Mouse (Mus musculus) v-Abl transformed pro-B cells (cell line): ENCODE results near the gene Gcc2.
"Not testable (repeated sequence)": the region's sequence is repeated elsewhere in the genome, so short reads cannot be mapped to it uniquely, and the experiment has no call there.

Experiments
- in situ Hi-C, 2 experiments: fragments of 400-800 bp; cut with MboI; formaldehyde crosslinking; loops; one replicate each; pipeline ENCODE4 v1.15.1; 2025; ENCODE audit not compliant: unreplicated experiment in 2 of 2

Gcc2 gene

DNA sequence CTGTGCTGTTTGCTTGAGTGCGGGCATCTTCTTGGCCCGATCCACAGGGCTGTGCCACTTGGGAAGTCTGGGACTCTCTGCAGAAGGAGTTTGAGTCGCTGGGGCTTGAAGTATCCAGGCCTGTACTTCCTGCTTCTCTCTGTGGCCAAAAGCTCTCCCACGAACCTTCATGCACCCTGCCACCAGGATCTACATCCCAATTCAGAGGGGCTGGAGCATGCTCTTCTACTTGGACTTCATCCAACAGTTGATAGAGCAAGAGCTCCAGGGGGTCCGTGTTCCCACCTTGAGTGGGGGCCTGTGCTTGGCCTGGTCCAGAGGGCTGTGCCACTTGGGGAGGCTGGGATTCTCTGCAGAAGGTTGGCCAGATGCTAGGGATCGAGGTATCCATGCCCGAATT lies 24.2 kb upstream of the Gcc2 start:
- in situ Hi-C loops = not testable (repeated sequence)

DNA sequence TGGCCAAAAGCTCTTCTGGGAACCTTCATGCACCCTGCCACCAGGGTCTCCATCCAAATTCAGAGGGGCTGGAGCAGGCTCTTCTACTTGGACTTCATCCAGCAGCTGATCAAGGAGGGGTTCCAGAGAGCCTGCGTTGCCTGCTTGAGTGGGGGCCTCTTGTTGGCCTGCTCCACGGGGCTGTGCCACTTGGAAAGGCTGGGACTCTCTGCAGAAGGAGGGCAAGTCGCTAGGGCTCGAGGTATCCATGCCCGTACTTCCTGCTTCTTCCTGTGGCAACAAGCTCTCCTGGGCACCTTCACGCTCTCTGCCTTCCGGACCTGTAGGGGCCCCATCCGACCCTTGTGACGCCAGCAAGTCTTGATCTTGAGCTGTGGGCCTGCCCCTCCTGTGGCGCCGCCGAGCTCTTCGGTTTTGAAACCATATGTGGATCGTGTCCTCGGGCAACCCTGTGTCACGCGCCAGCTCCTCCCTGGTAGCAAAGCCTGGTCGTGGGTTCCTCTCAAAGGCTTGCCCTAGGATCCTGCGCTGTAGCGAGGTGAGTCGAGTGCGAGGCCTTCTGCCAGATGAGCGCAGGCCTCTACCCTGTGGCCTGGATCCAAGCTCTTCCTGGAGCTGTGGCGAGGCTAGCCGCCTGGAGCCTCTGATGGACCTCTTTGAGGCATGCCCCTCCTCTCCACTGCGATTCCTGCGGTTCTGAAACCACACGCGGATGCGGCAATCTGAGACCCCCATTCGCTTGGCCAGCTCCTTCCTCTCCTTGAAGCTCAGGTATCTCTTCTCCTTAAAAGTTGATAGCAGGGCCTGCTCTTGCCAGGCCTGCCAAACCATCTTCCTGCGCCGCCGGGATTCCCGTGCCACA lies 23.3 kb upstream of the Gcc2 start:
- in situ Hi-C loops = not testable (repeated sequence)

DNA sequence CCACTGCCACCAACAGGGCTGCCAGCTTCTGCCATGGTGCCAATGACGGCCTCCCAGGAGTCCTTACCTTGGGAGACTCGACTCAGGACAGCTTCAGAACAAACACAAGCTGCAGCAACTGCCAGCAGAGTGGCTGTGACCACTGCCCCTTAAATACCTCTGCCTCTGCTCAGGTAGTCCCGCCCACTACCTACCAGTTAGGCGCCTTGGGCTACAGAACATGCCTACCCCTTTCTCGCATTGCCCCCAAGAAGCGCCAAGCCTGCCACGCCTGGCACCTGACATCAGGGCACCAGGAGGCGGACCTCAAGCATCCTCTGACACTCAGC lies 22.7 kb upstream of the Gcc2 start, which contains the start of gene Duxf3:
TSS of gene Duxf3 (minus strand) at position 35 of the 329 bp plus-strand sequence.
- in situ Hi-C loops = not testable (repeated sequence)

DNA sequence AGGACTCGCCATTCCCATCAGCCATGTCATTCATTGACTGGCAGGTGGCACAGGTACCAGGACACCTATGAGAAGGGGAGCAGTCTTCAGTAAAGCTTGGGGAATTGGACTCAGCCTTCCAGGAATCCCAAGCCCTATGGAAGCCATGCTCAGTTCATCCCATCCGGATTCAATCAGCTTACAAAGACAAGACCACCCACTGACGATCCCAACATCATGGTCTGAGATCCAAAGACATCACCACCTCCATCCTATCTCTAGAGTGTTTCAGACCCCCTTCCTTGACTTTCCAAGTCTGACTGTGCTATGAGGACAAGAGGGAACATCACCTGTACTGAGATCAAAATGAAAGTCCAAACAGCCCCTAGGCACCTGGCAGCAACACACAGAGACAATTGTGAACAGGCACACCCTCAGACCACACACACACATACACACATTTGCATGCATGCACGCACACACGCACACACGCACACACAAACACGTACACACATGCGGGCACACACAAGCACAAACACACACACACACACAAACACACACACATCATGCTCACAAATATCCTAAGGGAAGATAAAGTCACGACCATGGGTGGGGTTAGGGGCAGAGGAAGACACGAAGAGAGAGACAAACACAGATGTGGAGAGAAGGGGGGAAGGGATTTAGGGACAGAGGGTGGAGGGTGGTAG lies 22.1 kb upstream of the Gcc2 start:
- in situ Hi-C loops = not testable (repeated sequence)

DNA sequence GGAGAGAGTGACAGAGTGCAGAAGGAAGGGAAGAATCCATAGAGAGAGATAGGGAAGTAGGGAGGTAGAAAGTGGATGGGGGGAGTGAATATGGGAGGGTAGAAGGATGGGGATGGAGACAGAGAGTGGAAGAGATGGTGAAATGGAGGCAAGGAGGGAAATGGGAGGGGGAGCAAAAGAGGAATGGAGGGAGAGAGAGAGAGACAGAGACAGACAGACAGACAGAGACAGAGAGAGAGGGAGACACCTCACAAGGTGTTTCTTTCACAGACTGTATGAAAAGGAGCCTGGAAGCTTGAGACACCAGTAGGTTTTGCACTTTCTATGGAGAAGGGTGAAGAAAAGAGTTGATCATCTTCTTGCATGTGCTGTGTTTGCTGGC lies 21.6 kb upstream of the Gcc2 start:
- in situ Hi-C loops = not testable (repeated sequence)

DNA sequence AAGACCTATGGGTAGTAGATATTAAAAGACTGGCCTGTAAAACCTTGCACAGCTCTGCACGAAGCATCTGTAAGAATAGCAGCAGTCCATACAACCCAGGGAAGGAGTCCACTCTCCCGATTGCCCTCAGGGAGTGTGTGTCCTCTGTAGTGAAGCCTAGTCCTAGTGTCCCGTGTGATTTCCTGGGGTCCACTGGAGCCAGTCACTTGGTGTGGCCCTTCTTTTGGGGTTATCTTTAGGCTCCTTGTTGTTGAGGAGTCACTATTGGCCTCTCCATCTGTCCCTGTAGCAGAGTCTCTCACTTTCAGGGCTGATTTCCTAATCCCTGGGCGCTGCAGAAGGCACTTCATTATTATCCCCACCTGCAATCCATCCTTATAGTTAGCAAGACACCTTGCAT lies 20.3 kb upstream of the Gcc2 start:
- in situ Hi-C loops = not testable (repeated sequence)

DNA sequence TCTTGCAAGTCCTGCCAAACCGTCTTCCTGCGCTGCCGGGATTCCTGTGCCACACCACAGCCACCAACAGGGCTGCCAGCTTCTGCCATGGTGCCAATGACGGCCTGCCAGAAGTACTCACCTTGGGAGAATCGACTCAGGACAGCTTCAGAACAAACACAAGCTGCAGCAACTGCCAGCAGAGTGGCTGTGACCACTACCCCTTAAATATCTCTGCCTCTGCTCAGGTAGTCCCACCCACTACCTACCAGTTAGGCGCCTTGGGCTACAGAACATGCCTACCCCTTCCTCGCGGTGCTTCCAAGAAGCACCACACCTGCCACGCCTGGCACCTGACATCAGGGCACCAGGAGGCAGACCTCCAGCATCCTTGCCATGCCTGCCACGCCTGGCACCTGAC lies 18.7 kb upstream of the Gcc2 start, which contains the start of gene Gm4981:
TSS of gene Gm4981 (minus strand) at position 89 of the 400 bp plus-strand sequence.
- in situ Hi-C loops = no loop called here

DNA sequence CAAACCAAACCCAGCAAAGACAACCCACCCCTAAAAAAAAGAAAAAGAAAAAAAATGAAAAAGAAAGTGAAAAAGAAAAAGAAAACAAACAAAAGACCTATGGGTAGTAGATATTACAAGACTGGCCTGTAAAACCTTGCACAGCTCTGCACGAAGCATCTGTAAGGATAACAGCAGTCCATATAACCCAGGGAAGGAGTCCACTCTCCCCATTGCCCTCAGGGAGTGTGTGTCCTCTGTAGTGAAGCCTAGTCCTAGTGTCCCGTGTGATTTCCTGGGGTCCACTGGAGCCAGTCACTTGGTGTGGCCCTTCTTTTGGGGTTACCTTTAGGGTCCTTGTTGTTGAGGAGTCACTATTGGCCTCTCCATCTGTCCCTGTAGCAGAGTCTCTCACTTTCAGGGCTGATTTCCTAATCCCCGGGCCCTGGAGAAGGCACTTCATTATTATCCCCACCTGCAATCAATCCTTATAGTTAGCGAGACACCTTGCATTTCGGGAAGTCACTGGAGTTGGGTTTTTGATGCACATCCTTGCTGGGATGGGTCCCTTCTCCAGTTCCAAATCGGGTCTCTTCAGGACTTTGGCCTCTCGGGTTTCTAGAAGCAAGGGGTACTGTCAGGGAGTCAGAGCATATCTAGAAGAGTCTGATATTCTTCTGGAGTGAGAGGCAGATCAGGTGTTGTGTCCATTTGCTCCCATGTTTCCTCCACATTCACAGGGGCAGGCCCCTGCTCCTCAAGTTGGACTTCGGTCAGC lies 16.1 kb upstream of the Gcc2 start:
- in situ Hi-C loops = not testable (repeated sequence)

DNA sequence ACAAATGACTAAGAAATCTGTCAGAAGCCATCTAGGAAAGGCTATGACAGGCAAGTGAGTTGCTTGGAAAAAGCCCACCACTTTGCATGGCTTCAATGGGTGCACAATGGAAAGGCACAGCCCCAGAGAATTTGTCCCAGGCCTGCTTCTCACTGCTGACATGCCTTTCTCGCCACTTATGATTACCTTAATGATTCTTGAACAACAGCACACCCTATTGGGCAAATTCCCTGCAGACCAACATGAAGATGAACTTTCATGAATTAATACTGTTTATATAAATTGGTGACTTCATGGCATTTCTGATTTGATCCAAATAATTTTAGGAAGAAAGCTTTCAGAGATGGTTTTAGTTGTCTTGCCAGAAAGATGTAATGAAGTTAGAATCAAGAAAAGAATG lies 5.8 kb upstream of the Gcc2 start:
- in situ Hi-C loops = no loop called here

DNA sequence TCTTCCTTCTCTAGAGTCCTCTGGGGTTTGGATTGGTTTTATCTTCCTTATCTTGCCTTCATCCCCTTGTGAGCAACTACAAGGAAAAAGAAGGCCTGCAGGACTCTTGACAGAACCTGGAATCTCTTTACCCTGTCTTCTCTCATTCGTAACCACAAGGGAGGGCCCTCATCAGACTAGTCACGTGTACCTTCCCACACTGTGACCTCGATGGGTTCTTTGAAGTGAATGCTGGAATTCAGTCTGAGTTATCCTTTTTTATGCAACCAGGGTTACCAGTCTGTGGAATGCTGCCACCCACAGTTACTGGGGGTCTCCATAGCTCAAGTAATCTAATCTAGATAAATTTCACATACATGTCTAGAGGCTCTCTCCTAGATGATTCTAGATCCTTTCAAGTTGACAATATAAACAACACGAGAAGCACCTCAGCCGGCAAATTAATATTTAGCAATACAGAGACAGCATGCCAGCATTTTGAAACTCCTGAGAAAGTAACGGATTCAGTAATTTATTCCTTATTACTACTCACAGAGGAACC lies 592 bp upstream of the Gcc2 start:
- in situ Hi-C loops = loop anchor here (10.0 kb wide), 1 partner anchor 500 kb away; no protein-coding TSS in a partner anchor

DNA sequence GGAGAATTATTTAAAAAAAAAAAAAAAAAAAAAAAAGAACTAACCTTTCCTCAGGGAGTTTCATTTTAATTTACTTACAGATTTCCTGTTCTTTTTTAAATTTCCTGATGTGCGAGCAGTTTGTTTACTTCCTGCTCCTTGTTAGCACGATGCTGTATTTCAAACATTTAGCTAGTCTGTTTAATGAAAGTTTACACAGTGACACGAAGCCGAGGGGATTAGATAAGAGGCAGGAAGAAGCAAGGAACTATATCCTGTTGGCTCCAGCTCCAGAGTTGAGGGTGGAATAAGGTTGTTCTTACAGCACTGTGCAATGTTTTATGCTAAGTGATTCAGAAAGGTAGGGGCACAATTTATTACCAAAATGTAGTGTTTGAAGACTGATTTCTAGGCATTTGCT lies 657 bp downstream of the Gcc2 start:
- in situ Hi-C loops = loop anchor here (10.0 kb wide), 1 partner anchor 501 kb away; no protein-coding TSS in a partner anchor

DNA sequence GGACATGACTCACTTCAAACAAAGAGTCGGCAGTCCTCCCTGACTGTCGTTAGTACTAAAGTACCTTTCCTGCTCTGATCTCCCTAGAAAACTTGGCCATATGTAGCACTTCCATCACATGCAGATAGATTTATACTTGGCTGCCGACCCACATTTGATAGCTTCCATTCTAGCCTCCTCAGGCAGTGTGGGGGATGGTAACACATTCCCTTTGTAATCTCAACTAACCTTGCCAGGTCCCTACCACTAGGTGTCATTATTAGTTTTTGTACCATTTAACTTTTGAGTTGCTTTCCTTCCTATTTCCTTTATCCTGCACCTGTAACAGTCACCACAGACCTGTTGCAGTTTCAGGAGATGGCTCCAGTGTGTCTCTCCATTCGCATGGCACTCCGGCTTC lies 3.2 kb downstream of the Gcc2 start:
- in situ Hi-C loops = loop anchor here (10.0 kb wide), 1 partner anchor 504 kb away; no protein-coding TSS in a partner anchor

DNA sequence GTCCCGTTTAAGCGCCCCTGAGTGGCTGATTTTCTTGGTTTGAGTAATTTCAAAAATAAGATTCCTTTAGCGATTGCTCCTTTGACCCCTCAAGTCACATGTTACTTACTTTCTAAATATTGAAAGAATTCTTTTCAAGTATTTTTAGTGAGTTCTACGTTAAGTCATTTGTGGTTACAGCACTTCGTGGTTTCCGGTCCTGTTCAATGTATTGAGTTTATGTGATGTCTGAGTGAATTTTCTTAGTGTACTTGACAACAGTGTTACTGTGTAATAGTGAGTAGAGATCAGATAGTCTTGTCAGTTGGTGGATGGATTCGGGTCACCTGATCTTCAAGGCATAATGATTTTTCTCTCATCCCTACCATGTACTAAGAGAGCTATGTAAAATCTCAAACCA lies 26.9 kb downstream of the Gcc2 start:
- in situ Hi-C loops = no loop called here

DNA sequence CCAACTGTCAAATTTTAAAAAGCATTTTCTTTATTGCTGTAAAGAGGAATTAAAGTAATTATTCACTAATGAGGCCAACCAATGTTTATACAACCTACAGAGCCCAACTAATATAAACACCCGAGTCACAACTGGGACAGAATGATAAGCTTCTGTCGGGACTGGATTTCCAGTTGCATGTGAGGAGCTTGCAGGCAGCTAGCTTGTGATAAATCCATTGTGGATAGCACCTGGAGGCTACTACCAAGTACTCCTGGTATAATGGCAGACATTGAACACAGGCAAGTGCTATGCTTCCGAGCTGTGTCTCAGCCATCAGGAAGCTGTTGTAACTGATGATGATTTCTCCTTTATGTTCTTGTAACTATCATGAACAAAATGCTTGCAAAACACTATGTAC lies 35.4 kb downstream of the Gcc2 start:
- in situ Hi-C loops = loop anchor here in 1 of 2 experiments (10.0 kb wide), 1 partner anchor 184 kb away; no protein-coding TSS in a partner anchor

DNA sequence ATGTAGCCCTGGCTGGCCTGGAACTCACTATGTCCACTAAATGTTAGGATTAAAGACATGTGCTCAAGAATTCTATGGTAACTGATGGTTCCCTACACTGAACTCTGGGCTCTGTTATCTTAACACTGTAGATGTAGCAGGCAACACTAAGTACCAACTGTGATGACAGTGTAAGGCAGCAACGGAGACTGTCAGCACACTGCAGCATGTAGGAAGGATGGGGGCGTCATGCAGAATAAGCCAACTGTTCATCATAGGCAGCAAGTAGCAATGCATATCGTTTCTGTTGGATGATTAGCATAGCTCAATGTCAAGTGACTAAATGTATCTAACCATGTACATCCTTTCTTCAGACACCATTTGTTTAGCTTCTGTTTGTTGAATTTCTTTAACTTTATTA lies 38.9 kb downstream of the Gcc2 start:
- in situ Hi-C loops = loop anchor here in 1 of 2 experiments (10.0 kb wide), 1 partner anchor 181 kb away; no protein-coding TSS in a partner anchor

DNA sequence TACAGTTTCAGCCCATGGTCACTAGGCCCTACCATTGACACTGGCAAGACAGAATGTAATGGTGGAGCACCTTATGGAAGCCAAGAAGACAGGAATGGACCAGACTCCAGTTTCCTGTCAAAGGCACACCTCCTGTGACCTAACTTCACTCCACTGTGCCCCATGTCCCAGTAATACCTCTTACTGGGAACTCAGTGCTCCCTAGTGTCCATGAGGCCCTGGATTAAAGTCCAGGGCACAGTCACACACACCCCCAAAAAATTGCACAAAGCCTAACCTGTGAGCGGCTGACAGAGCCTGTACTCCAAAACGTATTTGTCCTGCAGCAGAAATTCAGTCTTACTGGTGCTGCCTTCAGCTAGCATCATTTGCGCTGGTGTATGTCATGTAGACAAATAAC lies 40.3 kb downstream of the Gcc2 start:
- in situ Hi-C loops = loop anchor here in 1 of 2 experiments (10.0 kb wide), 1 partner anchor 179 kb away; no protein-coding TSS in a partner anchor

DNA sequence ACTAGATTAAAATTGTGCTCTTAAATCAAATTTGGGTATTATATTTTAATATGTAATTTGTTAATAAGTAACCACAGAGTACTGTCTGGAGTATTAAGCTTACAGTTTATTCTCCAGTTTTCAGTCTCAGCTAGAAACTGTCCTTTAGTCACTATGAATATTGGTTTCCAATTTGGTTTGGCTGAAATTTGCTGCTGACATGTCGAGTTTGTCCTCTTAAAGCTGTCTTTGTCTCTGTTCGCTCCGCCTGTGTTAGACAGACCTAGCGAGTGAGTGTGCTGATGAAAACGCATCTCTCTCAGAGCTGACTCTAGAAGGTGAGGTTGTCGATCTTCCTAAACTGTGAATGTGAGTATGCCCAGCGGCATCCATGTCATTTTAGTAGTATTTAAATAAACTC lies 49.7 kb downstream of the Gcc2 start:
- in situ Hi-C loops = no loop called here

DNA sequence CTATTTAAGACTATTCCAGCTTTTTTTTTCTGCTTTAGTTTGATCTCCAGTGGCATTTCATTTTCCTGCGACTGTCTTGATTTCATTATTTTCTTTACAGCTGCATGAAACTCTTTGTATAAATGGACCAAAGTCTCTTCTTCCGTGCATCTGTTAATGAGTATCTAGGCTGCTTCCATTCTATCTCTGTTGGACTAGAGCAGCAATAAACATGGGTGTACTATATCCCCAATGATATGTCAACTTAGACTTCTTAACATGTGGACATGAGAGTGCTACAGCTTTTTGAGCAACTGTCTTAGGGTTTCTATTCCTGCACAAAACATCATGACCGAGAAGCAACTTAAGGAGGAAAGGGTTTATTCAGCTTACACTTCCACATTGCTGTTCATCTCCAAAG lies 51.6 kb downstream of the Gcc2 start:
- in situ Hi-C loops = no loop called here

DNA sequence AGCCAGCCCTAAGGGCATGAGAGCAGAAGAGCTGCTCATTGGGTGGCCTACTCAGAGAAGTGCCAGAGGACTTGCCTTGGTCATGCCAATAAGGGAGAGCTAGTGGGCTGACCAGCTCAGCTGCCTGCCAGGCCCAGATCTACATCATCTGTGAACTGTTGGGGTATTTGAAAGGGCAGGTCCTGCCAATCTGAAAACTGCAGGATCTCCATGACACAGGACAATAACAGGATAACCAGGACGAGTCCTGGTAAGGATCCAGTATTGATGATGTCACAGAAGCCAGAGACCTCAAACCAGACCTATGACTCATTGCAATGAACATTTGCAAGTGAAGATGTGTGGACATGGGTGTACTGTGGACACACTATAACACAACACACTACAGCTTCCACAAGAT lies 55.5 kb downstream of the Gcc2 start:
- in situ Hi-C loops = no loop called here

DNA sequence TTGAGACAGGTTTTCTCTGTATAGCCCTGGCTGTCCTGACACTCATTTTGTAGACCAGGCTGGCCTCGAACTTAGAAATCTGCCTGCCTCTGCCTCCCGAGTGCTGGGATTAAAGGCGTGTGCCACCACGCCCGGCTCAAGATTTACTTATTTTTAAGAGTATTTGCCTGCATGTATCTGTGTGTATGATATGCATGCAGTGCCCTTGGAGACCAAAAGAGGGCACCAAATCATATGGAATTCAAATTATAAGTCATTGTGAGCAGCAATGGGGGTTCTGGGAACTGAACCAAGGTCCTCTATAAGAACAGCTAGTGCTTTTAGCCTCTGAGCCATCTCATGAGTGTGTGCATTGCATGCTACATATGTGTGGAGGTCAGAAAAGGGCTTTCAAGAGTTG lies 57.6 kb downstream of the Gcc2 start:
- in situ Hi-C loops = no loop called here

DNA sequence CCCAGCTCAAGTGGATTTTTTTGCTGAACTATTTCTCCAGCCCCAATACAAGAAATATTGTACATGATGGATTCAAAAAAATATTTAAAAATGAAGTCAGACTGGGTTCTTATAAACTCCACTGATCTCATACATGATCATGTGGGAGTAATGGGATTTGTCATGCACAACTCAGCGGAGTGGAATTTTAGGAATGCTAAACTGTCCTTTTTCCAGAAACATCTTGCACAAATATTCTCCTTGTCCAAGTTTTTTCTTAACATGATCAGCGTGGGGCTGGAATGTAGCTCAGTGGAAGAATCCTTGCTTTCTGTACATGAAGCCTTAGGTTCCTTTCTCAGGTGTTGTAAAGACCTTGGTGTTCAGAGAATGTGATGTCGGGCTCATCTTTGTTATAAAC lies 65.6 kb downstream of the Gcc2 start:
- in situ Hi-C loops = loop anchor here in 1 of 2 experiments (5.0 kb wide), 1 partner anchor 36 kb away; no protein-coding TSS in a partner anchor
